Mouse (Mus musculus) left cerebral cortex, postnatal 14 days (tissue): ENCODE results near the gene Whamm. TPM values are rescaled to one million over a fixed set of nuclear protein-coding genes. Genes with fewer than 3 reads are reported as not detected.

ENCODE experiments used
- DNase-seq, 2 experiments: peaks; one replicate each; pipeline ENCODE4 v3.0.0; 2021 to 2022; ENCODE audit warnings: low spot score in 2 of 2, mixed read lengths in 1 of 2
- intact Hi-C: fragments of 180-260 bp; cut with DNase I; formaldehyde crosslinking; loops from one replicate; pipeline ENCODE4 v1.15.1; 2025
- total RNA-seq, 2 experiments: library from RNA; stranded (reverse); gene quantifications; 2 replicates each; pipeline ENCODE4 v1.2.3; 2021

The Whamm gene
- total RNA-seq, 2 experiments from 2014 or later = 15.4 to 15.5 TPM

- no peak for DNase-seq
- intact Hi-C loops = no loop called here
These were observed 10.7 kb upstream of the Whamm start for GRCm38 (mm10) chr7:81560101-81561049.

- no peak for DNase-seq
- intact Hi-C loops = no loop called here
These were observed 9.9 kb upstream of the Whamm start for GRCm38 (mm10) chr7:81561211-81561610.

- intact Hi-C loops = no loop called here
These were observed 7.5 kb upstream of the Whamm start for GRCm38 (mm10) chr7:81563506-81564015.

GRCm38 (mm10) chr7:81564766-81565165, 6.3 kb upstream of the Whamm start:
- intact Hi-C loops = no loop called here
- DNase-seq = no peak

More at GRCm38 (mm10) chr7:81563506-81564015, 7.5 kb upstream of the Whamm start:
- DNase-seq = no peak

- peak; percentile 13 to 17 for DNase-seq
- intact Hi-C loops = no loop called here
These were observed 5.5 kb upstream of the Whamm start for GRCm38 (mm10) chr7:81565381-81566055.

- no peak for DNase-seq
- intact Hi-C loops = no loop called here
These were observed 4.7 kb upstream of the Whamm start for GRCm38 (mm10) chr7:81566332-81566731.

GRCm38 (mm10) chr7:81566892-81567291, 4.2 kb upstream of the Whamm start, which contains the start of gene Fsd2:
TSS of gene Fsd2 (minus strand) at chr7:81566944.
- DNase-seq = no peak
- intact Hi-C loops = no loop called here

- intact Hi-C loops = no loop called here
- DNase-seq = no peak
These were observed 3.7 kb upstream of the Whamm start for GRCm38 (mm10) chr7:81567396-81567795.

- intact Hi-C loops = loop anchor here (5.0 to 10.0 kb wide), 2 partner anchors 48 to 115 kb away; partner anchors contain the start of gene Cpeb1
- DNase-seq = no peak
These were observed 1.2 kb upstream of the Whamm start for GRCm38 (mm10) chr7:81569851-81570250.

GRCm38 (mm10) chr7:81570271-81570670, 795 bp upstream of the Whamm start:
- intact Hi-C loops = loop anchor here (5.0 to 10.0 kb wide), 2 partner anchors 48 to 115 kb away; partner anchors contain the start of gene Cpeb1
- DNase-seq = no peak

GRCm38 (mm10) chr7:81570752-81571107, 336 bp upstream of the Whamm start:
- intact Hi-C loops = loop anchor here (5.0 to 10.0 kb wide), 2 partner anchors 48 to 116 kb away; partner anchors contain the start of gene Cpeb1

GRCm38 (mm10) chr7:81571941-81572441, 925 bp downstream of the Whamm start:
- intact Hi-C loops = loop anchor here (5.0 to 10.0 kb wide), 2 partner anchors 50 to 117 kb away; partner anchors contain the start of gene Cpeb1
- no peak for DNase-seq

More at GRCm38 (mm10) chr7:81570752-81571107, 336 bp upstream of the Whamm start:
- DNase-seq = no peak

- no peak for DNase-seq
- intact Hi-C loops = loop anchor here (5.0 to 10.0 kb wide), 2 partner anchors 50 to 118 kb away; partner anchors contain the start of gene Cpeb1
These were observed 1.7 kb downstream of the Whamm start for GRCm38 (mm10) chr7:81572610-81573268.

GRCm38 (mm10) chr7:81573397-81573796, 2.3 kb downstream of the Whamm start:
- no peak for DNase-seq
- intact Hi-C loops = loop anchor here (5.0 to 10.0 kb wide), 2 partner anchors 51 to 119 kb away; partner anchors contain the start of gene Cpeb1

- intact Hi-C loops = loop anchor here (5.0 to 10.0 kb wide), 2 partner anchors 52 to 119 kb away; partner anchors contain the start of gene Cpeb1
- DNase-seq = no peak
These were observed 2.8 kb downstream of the Whamm start for GRCm38 (mm10) chr7:81573821-81574220.

GRCm38 (mm10) chr7:81575606-81576005, 4.5 kb downstream of the Whamm start:
- intact Hi-C loops = loop anchor here (10.0 kb wide), 1 partner anchor 121 kb away; the partner anchor contains the start of gene Cpeb1
- no peak for DNase-seq

- no peak for DNase-seq
- intact Hi-C loops = loop anchor here (10.0 kb wide), 1 partner anchor 123 kb away; the partner anchor contains the start of gene Cpeb1
These were observed 6.8 kb downstream of the Whamm start for GRCm38 (mm10) chr7:81577872-81578271.

- intact Hi-C loops = loop anchor here (10.0 kb wide), 1 partner anchor 124 kb away; the partner anchor contains the start of gene Cpeb1
- DNase-seq = no peak
These were observed 7.3 kb downstream of the Whamm start for GRCm38 (mm10) chr7:81578413-81578812.

GRCm38 (mm10) chr7:81579312-81579711, 8.2 kb downstream of the Whamm start:
- DNase-seq = no peak
- intact Hi-C loops = loop anchor here (10.0 kb wide), 1 partner anchor 125 kb away; the partner anchor contains the start of gene Cpeb1
